Mouse (Mus musculus) lung, postnatal 0 days (tissue): ENCODE data around the gene Ankmy1. TPM values are rescaled to one million over a fixed set of nuclear protein-coding genes. Genes with fewer than 3 reads are reported as not detected.
A peak's percentile ranks its signal among the peaks of the same experiment; 100 is the strongest.

Experiments
- ATAC-seq: fragments of 200-750 bp; cut with Nextera tagmentation; 2 replicates; pipeline ENCODE4 v1.8.0; 2017; ENCODE audit warnings: moderate library complexity
- DNase-seq: peaks from one replicate; pipeline ENCODE4 v3.0.0-alpha.2; 2016; ENCODE audit warnings: low spot score
- H3K27ac ChIP-seq: fragments of 300-500 bp; sonication (generic); 2 replicates; pipeline ENCODE4 v1.5.1; 2014; ENCODE audit warnings: antibody characterized with exemption, mild to moderate bottlenecking, low read length, mixed read lengths
- H3K27me3 ChIP-seq: fragments of 300-500 bp; sonication (generic); replicated peaks from 2 replicates; pipeline ENCODE4 v1.6.1; 2014; ENCODE audit warnings: low read length, mixed read lengths; ENCODE audit not compliant: insufficient read depth
- H3K36me3 ChIP-seq: fragments of 300-500 bp; sonication (generic); 2 replicates; pipeline ENCODE4 v1.6.1; 2014; ENCODE audit warnings: low read length, mixed read lengths; ENCODE audit not compliant: insufficient read depth
- H3K4me1 ChIP-seq: fragments of 300-500 bp; sonication (generic); 2 replicates; pipeline ENCODE4 v1.6.1; 2014; ENCODE audit warnings: antibody characterized with exemption, low read depth, low read length, mixed read lengths; ENCODE audit not compliant: insufficient read depth
- H3K4me2 ChIP-seq: fragments of 300-500 bp; sonication (generic); replicated peaks from 2 replicates; pipeline ENCODE4 v1.6.1; 2014; ENCODE audit warnings: low read depth, mild to moderate bottlenecking, low read length, moderate library complexity, mixed read lengths
- H3K4me3 ChIP-seq: fragments of 300-500 bp; sonication (generic); 2 replicates; pipeline ENCODE4 v1.5.1; 2014; ENCODE audit warnings: low read depth, low read length
- H3K9ac ChIP-seq: fragments of 300-500 bp; sonication (generic); replicated peaks from 2 replicates; pipeline ENCODE4 v1.6.1; 2014; ENCODE audit warnings: low read depth, mild to moderate bottlenecking
- H3K9me3 ChIP-seq: fragments of 300-500 bp; sonication (generic); 2 replicates; pipeline ENCODE4 v1.6.1; 2016; ENCODE audit warnings: low read length, mixed read lengths
- CTCF ChIP-seq: IDR thresholded peaks from 2 replicates; pipeline ENCODE4 v1.5.1; 2016; ENCODE audit warnings: antibody characterized with exemption, mild to moderate bottlenecking
- EP300 ChIP-seq: IDR thresholded peaks from 2 replicates; pipeline ENCODE4 v1.6.1; 2016; ENCODE audit warnings: antibody characterized with exemption, mild to moderate bottlenecking, control low read depth
- WGBS: fragments of 180-500 bp; shearing (Covaris S2); extraction: QIAGEN DNeasy Blood & Tissue Kit; methylation state at CpG from one replicate; pipeline ENCODE4 v1.1.7; 2014; 5-methylcytosine and 5-hydroxymethylcytosine counted together
- polyA plus RNA-seq: library from polyadenylated mRNA; unstranded; fragments of >200 nt; fragmentation: Nextera tagmentation; extraction: Ambion mirVana; gene quantifications from 2 replicates; pipeline ENCODE4 v1.2.1, GENCODE M21; 2015

Ankmy1 gene
- polyA plus RNA-seq, 1 experiment from 2014 or later, result 0.57 TPM

DNA sequence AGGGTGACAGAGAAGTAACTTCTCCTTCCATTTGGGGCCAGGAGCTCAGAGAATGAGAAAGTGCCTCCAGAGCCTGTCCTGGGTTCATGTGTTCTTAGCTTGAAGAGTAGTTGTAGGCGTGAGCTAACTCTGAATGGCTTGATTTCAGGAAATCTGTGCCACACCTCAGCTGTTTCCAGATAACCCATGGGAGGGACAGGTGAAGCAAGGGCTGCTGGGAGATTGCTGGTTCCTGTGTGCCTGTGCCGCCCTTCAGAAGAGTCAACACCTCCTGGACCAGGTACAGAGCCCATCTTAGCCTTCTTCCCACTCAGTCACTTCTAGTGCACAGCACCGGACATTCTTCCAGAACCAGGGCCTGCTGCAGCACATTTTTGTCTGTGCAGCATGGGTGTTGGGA lies 35.1 kb upstream of the Ankmy1 start:
- ATAC-seq, result no peak
- 74% methylated on average over 3 of the region's 3 CpGs for WGBS
- peaks cover 14% of the 10 kb centered on the region for H3K36me3 ChIP-seq

GRCm38 (mm10) chr1:92936467-92936866 lies 33.8 kb upstream of the Ankmy1 start:
- H3K9me3 ChIP-seq, result no peaks in the 10 kb centered on the region
- DNase-seq, result no peak
- peaks cover 9% of the 10 kb centered on the region; the same call in 1 of the 2 replicates for H3K36me3 ChIP-seq
- WGBS, result 68% methylated on average over 3 of the region's 3 CpGs
- no peak overlapping the region for H3K27ac ChIP-seq
- no peaks in the 10 kb centered on the region for H3K27me3 ChIP-seq
- H3K4me2 ChIP-seq, result no peak overlapping the region
- no peak for TF ChIP-seq CTCF
- TF ChIP-seq EP300, result no peak
- ATAC-seq, result no peak
- no peak overlapping the region for H3K9ac ChIP-seq
- peaks cover 11% of the 10 kb centered on the region for H3K4me1 ChIP-seq
- H3K4me3 ChIP-seq, result no peak overlapping the region

More for the DNA sequence above, 35.1 kb upstream of the Ankmy1 start:
- H3K9me3 ChIP-seq, result no peaks in the 10 kb centered on the region
- no peak overlapping the region for H3K4me3 ChIP-seq
- TF ChIP-seq CTCF (no peak), EP300 (no peak)
- H3K4me1 ChIP-seq, result peaks cover 11% of the 10 kb centered on the region
- H3K4me2 ChIP-seq, result no peak overlapping the region
- H3K27me3 ChIP-seq, result no peaks in the 10 kb centered on the region
- no peak for DNase-seq
- no peak overlapping the region for H3K27ac ChIP-seq
- no peak overlapping the region for H3K9ac ChIP-seq

- DNase-seq (peak; percentile 25), ATAC-seq (no peak)
- Histone ChIP-seq H3K36me3 (peaks cover 9% of the 10 kb centered on the region; the same call in 1 of the 2 replicates), H3K27me3 (no peaks in the 10 kb centered on the region), H3K27ac (no peak overlapping the region), H3K4me2 (no peak overlapping the region; the same call in 1 of the 2 replicates), H3K9me3 (no peaks in the 10 kb centered on the region), H3K9ac (no peak overlapping the region), H3K4me3 (no peak overlapping the region), H3K4me1 (peaks cover 11% of the 10 kb centered on the region)
- 37% methylated on average over 2 of the region's 2 CpGs for WGBS
- no peak for TF ChIP-seq EP300
- peak; percentile 34; the same call in 1 of the 2 replicates for TF ChIP-seq CTCF
Measured at GRCm38 (mm10) chr1:92935977-92936376, 33.3 kb upstream of the Ankmy1 start.

DNA sequence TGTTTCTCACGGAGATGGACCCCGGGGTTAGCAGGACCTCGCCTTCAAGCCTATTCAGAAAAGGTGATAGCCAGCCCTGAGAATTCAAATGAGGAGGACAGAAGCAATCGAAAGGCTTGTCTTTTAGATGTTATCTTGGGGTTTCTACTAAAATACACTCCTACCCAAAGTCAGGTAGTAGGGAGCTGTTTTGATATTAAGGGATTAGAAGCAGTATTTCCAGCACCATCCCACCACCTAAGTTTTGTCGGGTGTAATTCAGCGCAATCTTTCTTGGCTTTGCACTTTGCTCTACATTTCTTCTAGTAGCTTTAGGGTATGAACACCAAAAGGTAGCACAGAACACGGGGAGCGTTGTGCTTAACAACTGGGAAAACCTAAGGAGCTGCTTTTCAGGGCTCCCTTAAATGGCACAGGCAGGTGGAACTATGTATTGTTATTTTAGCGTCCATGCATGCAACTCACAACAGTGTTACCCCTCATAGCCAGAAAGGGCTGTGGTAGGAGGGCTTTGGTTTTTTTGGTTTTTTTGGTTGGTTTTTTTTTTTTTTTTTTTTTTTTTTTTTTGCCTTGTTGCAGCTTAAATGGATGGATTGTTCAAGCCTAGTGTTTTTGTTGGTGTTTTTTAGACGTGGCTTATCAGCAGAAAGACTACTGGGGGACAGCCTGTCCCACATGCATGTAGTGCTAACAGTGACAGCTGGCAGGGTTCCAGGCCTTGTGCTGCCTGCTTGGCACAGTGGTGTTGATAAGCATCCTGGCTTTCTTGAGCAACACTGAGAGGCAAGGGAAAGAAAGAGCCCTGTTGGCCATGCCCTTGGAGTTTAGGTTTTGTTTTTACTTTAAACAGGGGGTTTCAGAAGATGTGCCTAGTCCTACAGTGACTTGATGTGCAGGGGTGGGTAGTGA lies 32.6 kb upstream of the Ankmy1 start:
- peak overlapping the region; percentile 94 for H3K4me2 ChIP-seq
- no peaks in the 10 kb centered on the region for H3K9me3 ChIP-seq
- ATAC-seq, result no peak
- peaks cover 11% of the 10 kb centered on the region for H3K4me1 ChIP-seq
- no peaks in the 10 kb centered on the region for H3K27me3 ChIP-seq
- 16% methylated on average over 10 of the region's 10 CpGs for WGBS
- H3K9ac ChIP-seq, result peak overlapping the region; percentile 44
- H3K36me3 ChIP-seq, result peaks cover 3% of the 10 kb centered on the region; the same call in 1 of the 2 replicates
- TF ChIP-seq CTCF (no peak), EP300 (no peak)
- peak; percentile 59 for DNase-seq
- peak overlapping the region; percentile 84 for H3K27ac ChIP-seq
- H3K4me3 ChIP-seq, result peak overlapping the region; percentile 66

DNA sequence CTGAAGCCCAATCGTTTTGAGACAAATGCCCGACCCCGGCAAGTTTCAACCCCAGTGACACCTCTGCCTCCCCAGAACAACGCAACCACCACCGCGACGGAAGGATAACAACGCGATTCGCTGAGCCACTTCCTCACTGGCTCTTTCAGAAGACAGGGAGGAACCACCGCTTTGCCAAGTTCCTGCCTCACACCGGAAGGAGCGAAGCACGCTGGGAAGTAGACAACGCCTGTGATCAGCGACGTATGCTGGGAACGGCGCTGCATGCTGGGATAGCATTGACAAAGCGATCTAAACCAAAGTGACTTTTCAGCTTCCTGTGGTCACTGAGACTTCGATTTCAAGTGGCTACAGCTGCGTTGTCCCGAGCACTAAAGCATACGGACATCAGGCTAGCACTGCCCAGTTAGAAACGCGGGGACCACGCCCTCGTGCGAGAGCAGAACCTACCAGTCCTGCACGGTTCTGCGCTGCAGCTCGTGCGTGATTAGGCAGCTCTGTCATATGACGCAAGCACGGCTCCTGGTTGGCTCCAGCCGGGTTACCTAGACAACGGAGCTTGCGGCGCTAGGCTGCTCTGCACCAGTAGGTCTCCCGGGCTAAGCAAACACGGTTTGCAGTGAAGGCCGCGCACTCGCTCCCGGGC lies 31.6 kb upstream of the Ankmy1 start, which contains the start of gene Capn10:
TSS of gene Capn10 (plus strand) at position 195 of the 646 bp plus-strand sequence.
- peak; percentile 99 for ATAC-seq
- WGBS, result under 1% methylated on average over 45 of the region's 45 CpGs
- H3K4me3 ChIP-seq, result peak within 1 kb of the TSS; percentile 66
- TF ChIP-seq EP300, result no peak; the same call in 1 of the 2 replicates
- no peak; the same call in none of the 2 replicates for TF ChIP-seq CTCF
- H3K9me3 ChIP-seq, result no peaks in the 10 kb centered on the region
- no peaks in the 10 kb centered on the region for H3K36me3 ChIP-seq
- peak within 1 kb of the TSS; percentile 94 for H3K4me2 ChIP-seq
- peak within 1 kb of the TSS; percentile 44 for H3K9ac ChIP-seq
- peak; percentile 98 for DNase-seq
- H3K4me1 ChIP-seq, result peaks cover 11% of the 10 kb centered on the region
- H3K27ac ChIP-seq, result peak within 1 kb of the TSS; percentile 84
- H3K27me3 ChIP-seq, result no peaks in the 10 kb centered on the region

DNA sequence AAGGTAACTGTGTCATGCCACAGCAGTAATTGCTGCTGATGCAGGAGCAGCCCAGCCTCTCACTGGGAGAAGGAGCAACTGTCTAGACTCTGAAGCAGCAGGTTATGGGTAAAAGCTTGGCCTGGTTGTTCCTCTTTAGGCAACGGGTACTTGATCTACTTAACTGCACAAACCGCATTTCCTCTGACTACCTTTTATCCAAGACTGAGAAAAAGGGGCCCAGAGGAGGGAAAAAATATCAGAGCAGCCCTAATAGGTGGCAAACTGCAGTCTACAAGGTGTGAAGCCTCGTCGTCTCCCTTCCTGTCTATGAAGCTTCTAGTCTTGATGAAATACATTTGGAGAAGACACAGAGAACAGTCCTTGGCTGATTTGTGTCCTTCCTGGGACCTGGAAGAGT lies 30.9 kb upstream of the Ankmy1 start:
- no peak for TF ChIP-seq EP300
- TF ChIP-seq CTCF, result no peak
- DNase-seq (peak; percentile 15), ATAC-seq (no peak)
- Histone ChIP-seq H3K36me3 (no peaks in the 10 kb centered on the region), H3K27ac (peak overlapping the region; percentile 84), H3K27me3 (no peaks in the 10 kb centered on the region), H3K4me2 (peak overlapping the region; percentile 94), H3K4me1 (peaks cover 11% of the 10 kb centered on the region), H3K9ac (no peak overlapping the region), H3K9me3 (no peaks in the 10 kb centered on the region), H3K4me3 (peak overlapping the region; percentile 66)
- WGBS, result 58% methylated on average over 4 of the region's 4 CpGs
